Mouse (Mus musculus): ENCODE measurements around the gene Slc29a2.

Gene Slc29a2

DNA sequence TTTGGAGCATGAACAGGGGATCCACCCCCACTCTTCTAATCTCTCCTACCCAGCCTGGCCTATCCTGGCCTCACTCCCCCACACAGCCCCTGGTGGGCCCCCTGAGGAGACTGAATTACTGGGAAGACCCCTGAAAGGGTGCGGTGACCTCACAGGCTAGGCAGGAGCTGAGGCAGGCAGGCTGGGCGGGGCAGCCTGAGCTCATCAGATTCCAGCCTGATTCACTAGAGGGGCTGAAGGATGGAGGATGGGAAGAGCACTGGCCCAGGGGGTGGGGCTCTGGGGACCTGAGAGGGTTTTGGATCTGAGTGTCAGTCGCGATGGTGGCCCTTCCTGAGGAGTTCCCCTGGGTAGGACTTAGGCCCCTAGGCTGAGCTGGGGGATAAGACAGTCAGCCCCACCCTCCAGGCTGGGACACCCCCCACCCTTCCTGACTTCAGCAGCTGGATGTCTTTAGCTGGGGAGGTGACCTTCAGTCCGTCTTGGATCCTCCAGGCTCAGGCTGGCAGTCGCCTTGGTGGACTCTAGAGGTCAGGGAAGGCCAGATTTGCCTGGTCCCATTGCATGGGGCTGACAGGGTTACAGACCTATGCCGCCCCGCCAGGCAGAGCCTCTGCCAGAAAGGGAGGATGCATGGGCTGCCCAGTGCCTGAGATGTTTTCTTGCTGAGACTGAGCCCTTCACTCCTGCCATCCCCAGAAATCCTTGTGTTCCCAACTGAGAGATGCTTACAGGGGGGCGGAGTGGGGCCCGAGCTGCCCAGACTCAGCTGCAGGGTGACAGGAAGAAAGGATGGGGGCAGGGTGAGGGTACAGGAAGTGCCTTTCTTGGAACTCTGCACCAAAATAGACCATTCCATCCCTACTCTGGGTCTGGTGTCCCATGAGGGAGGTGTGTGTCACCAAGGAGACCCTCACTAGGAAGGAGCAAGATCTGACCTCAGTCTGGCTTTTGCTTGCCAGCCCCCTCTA is 35.4 kb downstream of the Slc29a2 start:
- in situ Hi-C loops (cut with MseI, MboI), result no loop called here

DNA sequence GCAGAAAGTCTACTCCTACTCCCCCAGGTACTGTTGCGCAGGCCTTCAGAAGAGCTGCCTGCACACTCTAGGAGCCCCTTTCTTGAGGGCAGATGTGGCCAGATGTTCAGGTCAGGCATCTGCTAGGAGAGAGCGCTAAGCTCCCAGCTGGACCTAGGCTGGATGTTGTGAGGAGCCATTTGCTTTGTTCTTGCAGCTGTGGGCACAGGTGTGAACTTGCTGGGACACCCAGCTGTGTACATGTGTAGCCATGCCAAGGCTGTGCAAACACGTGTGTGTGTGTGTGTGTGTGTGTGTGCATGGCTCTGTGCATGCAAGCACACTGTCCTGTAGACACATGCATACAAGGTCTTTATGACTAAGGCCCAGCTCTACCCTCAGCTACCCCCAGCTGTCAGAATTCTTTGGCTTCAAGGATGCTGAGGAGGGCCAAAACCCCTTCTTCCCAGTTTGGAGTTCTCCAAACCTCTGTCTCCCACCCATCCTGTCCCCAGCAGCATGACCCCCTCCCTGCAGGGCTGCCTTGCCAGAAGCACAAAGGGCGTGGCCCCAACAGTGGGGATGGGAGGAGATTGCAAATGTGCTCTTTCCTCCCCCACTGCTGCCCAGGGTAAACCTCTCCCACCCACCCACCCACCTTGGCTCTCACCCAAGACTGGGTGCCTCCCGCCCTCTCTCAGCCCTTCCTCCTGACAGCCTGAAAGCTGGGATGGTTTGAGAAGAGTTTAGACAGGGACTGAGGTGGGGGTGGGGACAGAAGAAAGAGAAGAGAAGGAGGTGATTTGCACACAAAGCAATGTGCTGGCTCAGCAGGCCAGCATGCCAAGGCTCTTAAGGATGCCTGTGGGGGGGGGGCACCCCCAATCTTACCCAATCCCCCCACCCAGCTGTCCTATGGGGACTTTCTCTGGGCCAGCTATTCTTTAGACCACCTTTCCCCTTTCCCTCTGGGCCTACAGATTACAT is 37.0 kb downstream of the Slc29a2 start:
- in situ Hi-C loops (cut with MseI, MboI), result no loop called here

DNA sequence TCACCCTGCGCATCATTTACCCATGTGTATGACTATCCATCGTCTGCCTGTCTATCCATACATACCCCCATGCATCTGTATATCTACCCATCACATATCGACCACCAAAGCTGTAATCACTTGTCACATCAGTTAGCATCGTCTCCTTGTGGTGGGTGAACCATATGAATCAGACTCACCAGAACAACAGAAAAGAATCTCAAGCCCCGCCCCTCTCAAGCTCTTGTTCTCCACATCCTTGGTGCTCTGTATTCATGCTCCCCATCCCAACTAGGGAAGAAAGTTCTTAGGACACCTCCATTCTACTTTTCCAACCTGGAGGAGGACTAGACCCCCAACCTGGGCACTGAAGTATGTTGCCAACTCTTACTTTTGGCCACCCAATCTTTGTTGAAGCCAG is 38.4 kb downstream of the Slc29a2 start:
- in situ Hi-C loops (cut with MseI, MboI), result no loop called here

DNA sequence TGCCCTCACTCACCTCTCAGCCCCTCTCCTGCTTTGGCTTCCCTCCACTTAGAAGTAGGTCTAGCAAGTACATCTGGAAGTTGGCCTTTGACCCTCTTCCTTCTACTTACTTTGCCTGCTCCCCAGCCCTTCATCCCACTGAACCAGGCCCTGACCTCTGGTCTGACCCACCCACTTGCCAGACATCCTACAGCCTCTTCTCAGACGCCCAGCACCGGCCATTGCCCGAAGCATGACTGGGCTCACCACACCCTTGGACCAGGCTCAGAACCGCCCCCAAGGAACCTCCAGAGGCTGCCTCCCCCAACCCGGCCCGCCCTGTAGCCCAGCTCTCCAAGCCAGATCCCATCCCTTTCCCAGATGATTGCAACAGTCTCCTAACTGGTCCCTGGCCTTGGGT is 38.8 kb downstream of the Slc29a2 start:
- in situ Hi-C loops (cut with MseI, MboI), result no loop called here

DNA sequence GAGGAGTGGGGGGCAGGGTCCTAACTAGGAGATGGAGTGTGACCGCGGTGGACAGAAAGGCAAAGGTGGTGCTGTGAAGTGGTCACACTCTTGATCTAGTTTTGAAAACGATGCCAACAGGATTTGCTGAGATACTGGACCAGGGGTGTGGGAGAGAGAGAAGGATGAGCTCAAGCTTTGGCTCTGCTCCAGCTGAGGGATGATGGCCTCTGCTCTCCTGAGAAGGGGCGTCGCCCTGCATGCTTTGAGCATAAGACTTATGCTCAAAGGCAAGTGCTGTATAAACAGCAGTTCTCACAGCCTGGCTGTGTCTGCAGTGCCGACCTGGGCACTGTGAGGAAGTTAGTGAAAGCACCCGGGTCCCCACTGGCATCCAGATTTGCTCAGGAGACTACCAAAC is 41.4 kb downstream of the Slc29a2 start:
- in situ Hi-C loops (cut with MseI, MboI), result no loop called here

DNA sequence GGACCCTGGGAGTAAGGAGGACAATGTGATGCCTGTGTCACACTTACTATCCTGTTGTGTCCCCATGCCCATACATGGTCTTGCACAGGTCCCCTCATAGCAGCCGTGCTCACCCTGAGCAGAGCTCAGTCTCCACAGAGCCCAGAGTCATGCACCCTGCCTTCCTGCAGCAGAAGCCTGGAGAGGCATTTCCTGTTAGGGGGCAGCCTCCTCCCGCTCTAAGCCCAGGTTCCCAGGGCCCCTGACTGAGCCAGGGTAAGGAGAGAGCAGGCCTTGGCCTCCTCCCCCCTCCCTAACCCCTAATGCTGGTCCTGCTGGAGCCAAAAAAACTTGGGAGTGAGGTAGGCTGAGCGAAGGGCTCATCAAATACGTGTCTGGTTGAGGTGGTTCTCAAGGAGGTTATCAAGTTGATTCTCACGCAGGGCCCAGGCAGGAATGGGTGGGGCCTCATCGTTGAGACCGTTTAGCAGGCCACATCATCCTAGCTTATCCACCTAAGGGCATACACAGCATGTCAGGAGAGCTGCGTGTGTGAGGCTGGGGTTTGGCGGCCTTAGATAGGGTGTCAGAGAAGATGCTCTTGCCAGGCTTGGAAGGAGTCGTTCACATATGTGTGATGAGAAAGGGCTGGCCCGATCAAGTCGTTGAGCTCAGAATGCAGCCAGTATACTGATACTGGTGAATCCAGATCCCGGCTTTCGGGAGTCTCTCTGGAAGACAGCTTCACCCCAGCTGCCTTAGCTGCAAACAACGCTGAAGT is 43.6 kb downstream of the Slc29a2 start:
- in situ Hi-C loops (cut with MseI, MboI), result no loop called here

DNA sequence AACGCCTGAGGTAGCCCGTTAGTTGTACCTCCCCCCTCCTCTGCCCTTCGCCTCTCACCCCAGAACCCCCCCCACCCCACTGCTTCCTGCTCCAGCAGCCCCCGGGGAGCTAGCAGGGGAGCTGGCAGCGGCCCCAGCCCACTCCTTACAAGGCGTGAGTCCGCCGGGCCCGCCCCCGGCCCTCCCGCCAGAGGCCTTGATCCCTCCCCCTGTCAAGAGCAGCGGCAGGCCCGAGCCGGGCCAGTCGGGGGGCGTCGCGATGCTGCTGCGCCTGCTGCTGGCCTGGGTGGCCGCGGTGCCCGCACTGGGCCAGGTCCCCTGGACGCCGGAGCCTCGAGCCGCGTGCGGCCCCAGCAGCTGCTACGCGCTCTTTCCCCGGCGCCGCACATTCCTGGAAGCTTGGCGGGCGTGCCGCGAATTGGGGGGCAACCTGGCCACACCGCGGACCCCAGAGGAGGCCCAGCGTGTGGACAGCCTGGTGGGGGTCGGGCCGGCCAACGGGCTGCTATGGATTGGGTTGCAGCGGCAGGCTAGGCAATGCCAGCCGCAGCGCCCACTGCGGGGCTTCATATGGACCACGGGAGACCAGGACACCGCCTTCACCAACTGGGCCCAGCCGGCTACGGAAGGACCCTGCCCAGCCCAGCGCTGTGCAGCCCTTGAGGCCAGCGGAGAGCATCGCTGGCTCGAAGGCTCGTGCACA is 44.4 kb downstream of the Slc29a2 start, which contains the start of gene Cd248:
TSS of gene Cd248 (plus strand) at position 212 of the 703 bp plus-strand sequence.
- in situ Hi-C loops (cut with MseI, MboI), result no loop called here

DNA sequence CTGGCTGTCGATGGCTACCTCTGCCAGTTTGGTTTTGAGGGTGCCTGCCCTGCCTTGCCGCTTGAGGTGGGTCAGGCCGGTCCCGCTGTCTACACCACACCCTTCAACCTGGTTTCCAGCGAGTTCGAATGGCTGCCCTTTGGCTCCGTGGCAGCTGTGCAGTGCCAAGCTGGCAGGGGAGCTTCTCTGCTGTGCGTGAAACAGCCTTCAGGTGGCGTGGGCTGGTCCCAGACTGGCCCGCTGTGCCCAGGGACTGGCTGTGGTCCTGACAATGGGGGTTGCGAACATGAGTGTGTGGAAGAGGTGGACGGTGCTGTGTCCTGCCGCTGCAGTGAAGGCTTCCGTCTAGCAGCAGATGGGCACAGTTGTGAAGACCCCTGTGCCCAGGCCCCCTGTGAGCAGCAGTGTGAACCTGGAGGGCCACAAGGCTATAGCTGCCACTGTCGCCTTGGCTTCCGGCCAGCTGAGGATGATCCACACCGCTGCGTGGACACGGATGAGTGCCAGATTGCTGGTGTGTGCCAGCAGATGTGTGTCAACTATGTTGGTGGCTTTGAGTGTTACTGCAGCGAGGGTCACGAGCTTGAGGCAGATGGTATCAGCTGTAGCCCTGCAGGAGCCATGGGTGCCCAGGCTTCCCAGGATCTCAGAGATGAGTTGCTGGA is 45.0 kb downstream of the Slc29a2 start:
- in situ Hi-C loops (cut with MseI, MboI), result no loop called here

DNA sequence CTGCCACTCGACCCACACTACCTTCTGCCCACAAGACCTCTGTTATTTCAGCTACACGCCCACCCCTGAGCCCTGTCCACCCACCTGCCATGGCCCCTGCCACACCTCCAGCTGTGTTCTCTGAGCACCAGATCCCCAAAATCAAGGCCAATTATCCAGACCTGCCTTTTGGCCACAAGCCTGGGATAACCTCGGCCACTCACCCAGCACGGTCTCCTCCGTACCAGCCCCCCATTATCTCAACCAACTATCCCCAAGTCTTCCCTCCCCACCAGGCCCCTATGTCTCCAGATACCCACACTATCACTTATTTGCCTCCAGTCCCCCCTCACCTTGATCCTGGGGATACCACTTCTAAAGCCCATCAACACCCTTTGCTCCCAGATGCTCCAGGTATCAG is 45.8 kb downstream of the Slc29a2 start:
- in situ Hi-C loops (cut with MseI, MboI), result no loop called here

DNA sequence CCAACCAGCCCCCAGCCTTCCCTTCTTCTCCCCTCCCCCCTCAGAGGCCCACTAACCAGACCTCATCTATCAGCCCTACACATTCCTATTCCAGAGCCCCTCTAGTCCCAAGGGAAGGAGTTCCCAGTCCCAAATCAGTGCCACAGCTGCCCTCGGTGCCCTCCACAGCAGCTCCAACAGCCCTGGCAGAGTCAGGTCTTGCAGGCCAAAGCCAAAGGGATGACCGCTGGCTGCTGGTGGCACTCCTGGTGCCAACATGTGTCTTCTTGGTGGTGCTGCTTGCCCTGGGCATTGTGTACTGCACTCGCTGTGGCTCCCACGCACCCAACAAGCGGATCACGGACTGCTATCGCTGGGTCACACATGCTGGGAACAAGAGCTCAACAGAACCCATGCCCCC is 46.3 kb downstream of the Slc29a2 start:
- in situ Hi-C loops (cut with MseI, MboI), result no loop called here

DNA sequence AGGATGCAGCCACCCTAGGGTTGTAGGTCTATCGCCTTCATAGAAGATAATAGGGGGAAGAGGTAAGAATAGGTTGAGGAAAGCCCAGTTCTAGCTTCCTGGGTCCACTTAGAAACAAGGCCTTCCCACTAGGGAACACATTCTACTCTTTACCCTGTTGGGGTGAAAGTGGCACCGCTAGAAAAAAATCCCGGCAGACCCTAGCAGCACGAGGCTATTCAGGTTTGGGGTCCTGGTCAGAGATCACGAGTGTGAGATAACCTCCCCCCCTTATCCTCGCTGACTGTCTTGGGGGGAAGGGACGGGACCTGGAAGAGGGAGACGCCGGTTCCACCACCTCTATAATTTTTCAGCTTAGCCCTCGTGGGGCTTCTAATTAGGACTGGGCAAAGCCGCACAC is 47.4 kb downstream of the Slc29a2 start:
- in situ Hi-C loops (cut with MseI, MboI), result no loop called here

DNA sequence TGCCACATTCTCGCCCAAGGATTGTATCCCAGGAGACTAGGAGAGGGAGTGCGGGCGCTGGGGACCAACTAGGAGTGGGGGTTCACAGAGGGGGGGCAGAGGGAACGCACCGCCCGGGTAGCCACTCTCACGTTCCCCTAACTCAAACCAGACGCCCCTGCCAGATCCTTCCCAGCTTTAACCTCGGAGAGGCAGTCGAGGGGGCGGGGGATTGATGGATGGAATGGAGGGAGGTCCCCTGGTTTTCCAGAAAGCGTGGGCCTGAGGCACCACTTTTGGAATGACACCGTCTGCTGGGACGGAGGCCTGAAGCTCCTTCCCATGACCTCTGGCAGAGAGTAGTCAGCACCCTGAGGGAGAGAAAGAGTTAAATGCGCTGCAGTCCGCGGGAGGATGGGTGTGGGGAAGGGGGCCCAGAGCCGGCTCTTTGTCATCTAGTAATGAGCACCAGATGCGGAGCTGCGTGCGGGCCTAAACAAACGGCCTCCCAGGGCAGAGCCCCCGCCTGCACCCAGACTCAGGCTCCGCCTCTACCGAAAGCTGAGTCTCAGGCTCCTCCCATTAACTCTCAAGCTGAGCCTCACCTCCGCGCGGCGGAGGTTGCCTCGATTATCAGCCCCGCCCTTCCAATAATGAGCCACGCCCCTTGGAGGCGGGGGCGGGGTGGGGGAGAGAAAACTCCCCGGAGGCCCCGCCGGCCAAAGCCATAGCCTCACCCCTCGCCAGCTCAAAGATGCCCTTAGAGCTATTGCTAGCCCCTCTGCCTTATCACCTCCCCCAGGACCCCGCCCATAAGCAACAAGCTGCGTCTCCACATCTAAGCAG is 48.1 kb downstream of the Slc29a2 start:
- in situ Hi-C loops (cut with MseI, MboI), result no loop called here

DNA sequence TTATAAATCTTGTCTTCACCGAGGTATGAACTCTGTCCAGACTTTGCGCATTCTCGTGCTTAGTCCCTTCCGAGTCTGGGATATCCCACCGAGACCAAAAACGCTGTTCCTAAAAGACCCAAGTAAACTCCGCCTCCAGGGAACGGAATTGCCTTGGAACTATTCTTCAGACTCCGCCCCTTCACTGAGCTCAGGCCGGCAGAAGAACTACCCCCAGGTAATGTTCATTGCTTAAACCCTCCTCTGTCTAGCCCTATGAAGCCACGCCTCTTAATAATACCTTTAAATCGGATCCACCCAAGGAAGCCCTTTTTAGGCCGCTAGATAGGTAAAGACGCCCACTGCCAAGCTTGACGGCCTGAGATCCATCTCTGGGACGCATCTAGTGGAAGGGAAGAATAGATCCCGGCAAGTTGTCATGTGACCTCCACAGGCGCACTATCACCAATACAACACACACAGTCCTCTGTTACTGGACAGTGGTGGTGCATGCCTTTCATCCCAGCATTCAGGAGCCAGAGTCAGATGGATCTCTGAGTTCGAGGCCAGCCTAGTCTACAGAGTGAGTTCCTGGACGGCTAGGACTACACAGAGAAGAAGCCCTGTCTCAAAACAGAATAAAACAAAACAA is 48.8 kb downstream of the Slc29a2 start:
- in situ Hi-C loops (cut with MseI, MboI), result no loop called here

DNA sequence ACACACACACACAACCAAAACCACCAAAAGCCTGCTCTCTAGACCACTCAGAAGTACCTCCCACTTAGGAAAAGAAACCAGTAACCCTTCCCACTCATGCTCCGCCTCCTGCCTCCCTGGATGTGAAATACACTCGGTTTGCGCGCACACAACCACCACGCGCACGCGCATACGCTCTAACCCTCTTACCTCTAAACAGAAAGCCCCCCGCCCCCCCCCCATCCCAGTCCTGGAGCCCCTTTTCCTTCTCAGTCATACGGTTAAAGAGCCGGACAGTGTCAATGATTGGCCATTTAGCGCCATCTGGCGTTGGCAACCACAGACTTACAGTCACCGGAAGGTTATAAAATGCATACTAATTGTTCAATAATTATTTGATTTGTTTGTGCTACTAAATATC is 49.4 kb downstream of the Slc29a2 start:
- in situ Hi-C loops (cut with MseI, MboI), result no loop called here

DNA sequence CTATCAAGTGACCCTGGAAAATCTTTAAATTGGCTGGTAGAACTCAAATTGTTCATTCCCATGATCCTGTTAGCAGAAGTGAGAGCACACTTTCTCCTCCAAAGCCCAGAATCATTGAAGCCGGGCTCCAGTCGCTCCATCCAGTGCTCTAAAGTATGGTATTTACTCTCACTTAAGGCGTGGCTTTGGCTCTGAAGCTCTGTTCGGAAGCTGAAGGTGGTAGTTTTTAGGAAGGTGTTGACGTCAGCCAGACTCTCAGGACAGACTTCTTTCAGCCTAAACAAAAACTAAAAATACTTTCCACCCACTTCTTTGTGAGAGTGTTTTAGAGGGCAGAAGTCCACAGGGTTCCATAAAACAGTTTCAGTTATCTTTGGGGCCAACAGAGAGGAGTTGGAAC is 49.9 kb downstream of the Slc29a2 start:
- in situ Hi-C loops (cut with MseI, MboI), result no loop called here

DNA sequence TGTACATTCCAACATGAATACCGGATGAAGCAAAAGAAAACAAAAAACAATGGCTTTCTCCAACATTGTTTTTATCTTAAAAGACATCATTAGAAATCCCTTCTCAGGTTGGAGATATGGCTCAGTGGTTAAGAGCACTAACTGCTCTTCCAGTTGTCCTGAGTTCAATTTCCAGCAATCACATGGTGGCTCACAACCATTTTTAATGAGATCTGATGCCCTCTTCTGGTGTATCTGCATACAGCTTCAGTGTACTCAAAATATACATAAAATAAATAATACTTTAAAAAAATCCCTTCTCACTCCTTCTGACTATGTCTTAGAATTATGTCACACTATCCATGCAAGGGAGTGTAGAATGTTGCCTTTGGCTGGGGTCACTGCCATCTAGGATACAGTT is 55.6 kb downstream of the Slc29a2 start:
- in situ Hi-C loops (cut with MseI, MboI), result no loop called here

All from mouse trophoblast stem cell (cell line).